Mouse (Mus musculus): ENCODE measurements around the gene Flywch1. TPM values are rescaled to one million over a fixed set of nuclear protein-coding genes. Genes with fewer than 3 reads are reported as not detected.

Gene Flywch1
- total RNA-seq (2021): 100 to 1,000 TPM; 459 to 507 TPM
- long read RNA-seq, experiment 1, transcript Flywch1-205 (3 exons, 729 nt): major isoform, 13 of 511 reads
- long read RNA-seq, experiment 1, transcript Flywch1-204 (7 exons, 2,943 nt): minor isoform, 7 of 511 reads
- long read RNA-seq, experiment 1, partial matches to known transcripts: 57 of 511 reads
- long read RNA-seq, experiment 1, other reads (novel, unspliced or antisense): 430 of 511 reads
- long read RNA-seq, experiment 2, transcript Flywch1-205 (3 exons, 729 nt): major isoform, 8 of 395 reads
- long read RNA-seq, experiment 2, transcript Flywch1-202 (7 exons, 2,443 nt): major isoform, 8 of 395 reads
- long read RNA-seq, experiment 2, transcript Flywch1-204 (7 exons, 2,943 nt): minor isoform, 6 of 395 reads
- long read RNA-seq, experiment 2, partial matches to known transcripts: 58 of 395 reads
- long read RNA-seq, experiment 2, other reads (novel, unspliced or antisense): 315 of 395 reads

DNA sequence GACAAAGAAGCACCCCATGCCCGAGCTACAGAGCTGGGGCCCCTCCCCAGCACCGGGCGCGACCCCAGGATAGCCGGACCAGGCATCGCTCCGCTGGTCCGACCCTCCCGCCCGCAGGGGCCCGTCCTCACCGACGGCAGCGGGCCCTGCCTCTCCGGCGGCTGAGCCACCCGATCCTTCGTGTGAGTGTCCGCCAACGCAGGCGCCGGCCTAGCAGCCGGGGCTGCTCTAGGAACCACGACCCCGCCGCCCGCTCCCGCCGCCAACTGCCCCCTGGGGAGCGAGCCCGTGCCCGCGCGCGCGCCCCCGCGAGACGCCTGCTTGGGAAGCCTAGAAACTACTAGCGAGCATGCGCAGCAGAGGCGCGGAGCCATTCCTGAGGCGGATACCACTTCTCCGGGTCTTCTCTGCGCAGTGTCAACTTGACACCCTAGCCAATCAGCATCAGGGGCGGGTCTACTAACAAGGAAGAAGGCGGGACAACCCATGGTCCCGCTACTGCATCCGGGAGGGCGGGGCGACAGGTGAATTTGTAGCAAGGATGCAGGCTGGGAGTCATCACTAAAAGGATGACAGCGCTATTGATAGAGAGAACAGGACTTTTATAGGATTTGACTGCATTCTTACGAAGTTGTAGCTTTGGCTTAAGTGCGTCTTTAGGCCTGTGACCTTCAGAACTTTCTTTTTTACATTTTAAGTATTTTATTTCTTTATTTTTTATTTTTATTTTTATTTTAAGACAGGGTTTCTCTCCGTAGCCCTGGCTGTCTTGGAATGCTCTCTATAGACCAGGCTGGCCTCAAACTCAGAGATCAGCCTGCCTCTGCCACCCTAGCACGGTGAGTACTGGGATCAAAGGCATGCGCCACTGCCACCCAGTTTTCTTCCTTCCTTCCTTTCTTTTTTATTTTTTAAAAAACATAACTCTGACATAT lies at the start of gene Flywch1:
Gene Flywch1 (minus strand): TSS at position 319 of the 935 bp plus-strand sequence.
- peak; percentile 98 to 99 for DNase-seq (ENCODE audit: low spot score in 2 of 2)

DNA sequence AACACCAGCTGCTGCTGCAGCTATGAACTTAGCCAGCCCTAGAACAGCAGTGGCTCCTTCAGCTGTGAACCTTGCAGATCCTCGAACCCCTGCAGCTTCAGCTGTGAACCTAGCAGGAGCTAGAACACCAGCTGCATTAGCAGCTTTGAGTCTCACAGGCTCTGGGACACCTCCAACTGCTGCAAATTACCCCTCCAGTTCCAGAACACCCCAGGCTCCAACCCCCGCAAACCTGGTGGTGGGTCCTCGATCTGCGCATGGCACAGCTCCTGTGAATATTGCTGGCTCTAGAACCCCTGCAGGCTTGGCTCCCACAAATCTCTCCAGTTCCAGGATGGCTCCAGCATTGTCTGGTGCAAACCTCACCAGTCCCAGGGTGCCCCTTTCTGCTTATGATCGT lies 49.3 kb upstream of the Flywch1 start:
- no peak for DNase-seq (ENCODE audit: low spot score in 2 of 2)

DNA sequence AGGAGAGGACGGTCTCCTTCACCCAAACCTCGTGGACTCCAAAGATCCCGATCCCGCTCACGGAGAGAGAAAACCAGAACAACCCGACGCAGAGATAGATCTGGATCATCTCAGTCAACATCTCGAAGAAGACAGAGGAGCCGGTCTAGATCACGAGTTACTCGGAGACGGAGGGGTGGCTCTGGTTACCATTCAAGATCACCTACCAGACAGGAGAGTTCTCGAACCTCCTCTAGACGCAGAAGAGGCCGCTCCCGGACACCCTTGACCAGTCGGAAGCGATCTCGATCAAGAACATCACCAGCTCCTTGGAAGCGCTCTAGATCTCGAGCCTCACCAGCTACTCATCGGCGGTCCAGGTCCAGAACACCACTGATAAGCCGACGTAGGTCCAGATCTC lies 47.8 kb upstream of the Flywch1 start:
- no peak for DNase-seq (ENCODE audit: low spot score in 2 of 2)

DNA sequence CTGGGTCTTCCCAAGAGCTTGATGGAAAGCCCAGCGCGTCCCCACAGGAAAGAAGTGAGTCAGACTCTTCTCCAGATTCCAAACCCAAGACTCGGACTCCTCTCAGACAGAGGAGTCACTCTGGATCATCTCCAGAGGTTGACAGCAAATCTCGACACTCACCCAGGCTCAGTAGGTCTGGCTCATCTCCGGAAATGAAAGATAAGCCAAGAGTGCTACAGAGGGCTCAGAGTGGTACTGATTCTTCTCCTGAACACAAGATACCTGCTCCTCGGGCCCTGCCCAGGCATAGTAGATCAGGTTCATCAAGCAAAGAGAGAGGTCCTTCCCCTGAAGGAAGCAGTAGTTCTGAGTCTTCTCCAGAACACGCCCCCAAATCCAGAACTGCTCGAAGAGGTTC lies 47.2 kb upstream of the Flywch1 start:
- DNase-seq (ENCODE audit: low spot score in 2 of 2): no peak

DNA sequence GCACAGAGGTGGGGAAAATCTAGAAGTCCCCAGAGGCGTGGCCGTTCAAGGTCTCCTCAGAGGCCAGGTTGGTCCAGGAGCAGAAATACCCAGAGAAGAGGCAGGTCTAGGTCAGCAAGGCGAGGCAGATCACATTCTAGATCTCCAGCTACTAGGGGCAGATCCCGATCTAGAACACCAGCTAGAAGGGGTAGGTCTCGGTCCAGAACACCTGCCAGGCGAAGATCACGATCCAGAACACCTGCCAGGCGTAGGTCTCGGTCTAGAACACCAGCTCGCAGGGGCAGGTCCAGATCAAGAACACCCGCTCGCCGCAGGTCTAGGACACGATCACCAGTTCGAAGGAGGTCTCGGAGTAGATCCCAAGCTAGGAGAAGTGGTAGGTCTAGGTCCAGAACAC lies 44.2 kb upstream of the Flywch1 start:
- DNase-seq (ENCODE audit: low spot score in 2 of 2): no peak

DNA sequence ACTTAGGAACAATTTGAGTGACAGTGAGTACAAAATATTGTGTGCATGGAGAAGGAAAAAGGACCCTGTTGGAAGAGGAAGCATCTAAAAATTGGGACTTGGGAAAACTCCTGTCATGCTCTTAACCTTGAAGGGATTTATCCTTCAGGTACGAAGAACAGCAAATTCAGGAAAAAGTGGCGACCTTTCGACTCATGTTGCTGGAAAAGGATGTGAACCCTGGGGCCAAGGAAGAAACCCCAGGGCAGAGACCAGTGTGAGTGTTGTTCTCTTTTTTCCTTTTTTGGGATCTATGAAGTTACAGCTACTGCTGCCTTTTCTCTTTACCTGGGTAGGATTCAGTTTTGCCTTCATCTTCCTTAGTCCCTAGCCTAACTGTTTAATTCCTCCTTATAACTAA lies 36.5 kb upstream of the Flywch1 start:
- DNase-seq (ENCODE audit: low spot score in 2 of 2): no peak

DNA sequence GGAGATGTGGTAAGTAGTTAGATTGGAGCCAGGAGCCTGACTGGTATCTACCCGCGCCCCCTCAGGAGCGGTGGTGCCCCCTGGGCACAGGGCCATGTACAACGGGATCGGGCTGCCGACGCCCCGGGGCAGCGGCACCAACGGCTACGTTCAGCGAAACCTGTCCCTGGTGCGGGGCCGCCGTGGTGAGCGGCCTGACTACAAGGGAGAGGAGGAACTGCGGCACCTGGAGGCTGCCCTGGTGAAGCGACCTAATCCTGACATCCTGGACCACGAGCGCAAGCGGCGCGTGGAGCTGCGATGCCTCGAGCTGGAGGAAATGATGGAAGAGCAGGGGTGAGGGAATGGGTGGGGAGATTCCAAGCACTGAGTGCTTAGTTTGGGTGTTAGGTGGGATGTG lies 35.5 kb upstream of the Flywch1 start:
- peak in 1 of 2 experiments; percentile 34 for DNase-seq (ENCODE audit: low spot score in 2 of 2)

DNA sequence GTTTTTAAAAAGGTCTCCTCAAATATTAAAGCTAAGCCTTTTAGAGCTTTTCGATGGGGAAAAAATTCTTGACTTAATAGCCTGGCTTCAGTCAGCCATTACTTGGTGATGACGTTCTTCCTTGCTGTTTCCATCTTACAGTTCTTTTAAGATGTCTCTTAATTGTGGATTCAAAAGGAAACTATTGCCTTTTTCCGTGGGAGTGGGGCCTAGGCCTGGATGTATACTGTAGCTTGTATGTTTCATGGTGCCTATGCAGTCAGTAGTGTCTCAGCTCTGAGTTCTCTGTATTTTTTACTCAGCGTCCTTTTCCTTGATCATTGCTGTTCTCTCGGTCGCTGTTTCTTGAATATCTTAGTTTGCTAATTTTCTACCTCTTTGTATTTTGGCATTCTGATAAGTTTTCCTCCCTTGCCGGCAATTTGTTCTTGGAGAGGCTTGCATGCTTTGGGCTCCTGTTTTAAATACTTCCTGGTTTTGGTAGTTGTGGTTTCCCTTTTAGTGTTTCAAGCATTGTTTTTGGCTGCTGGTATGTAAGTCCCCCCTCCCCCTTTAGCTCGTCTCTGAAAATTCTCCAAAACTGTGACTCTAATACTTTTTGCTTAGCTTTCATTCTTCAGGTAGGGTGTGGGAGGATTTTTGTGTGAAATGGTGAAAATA lies 33.2 kb upstream of the Flywch1 start:
- DNase-seq (ENCODE audit: low spot score in 2 of 2): no peak

DNA sequence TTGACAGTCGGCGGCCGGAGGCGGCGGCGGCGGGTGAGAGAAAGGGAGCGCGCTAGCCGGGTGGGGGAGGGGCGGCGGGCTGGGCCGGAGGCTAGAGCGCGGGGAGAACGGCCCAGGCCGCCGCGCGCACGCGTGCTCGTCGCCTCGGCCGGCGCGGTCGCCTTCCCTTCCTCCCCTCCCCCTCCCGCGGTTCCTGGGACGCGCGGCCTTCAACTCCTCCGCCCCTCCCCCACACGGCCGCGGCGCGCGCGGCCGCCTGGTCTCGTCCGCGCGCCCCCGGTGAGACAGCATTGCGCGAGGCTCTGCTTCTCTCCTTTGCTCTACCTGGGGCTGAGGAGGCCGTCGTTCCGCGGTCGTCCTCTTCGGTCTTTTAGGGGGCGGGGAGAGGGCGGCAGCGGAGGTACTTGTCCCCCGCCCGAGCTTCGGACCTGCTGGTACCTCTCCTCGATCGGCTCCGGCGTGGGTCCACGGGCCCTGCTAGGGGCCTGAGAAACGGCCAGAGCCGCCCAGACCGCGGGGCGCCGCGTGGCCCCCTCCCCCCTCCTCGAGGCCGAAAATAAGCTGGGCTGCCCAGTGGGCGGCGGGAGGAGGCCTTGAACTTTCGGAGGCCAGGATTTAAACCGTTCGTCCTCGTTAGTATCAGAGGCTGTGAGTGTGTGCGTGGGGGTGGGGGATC lies 32.1 kb upstream of the Flywch1 start:
- peak; percentile 68 to 71 for DNase-seq (ENCODE audit: low spot score in 2 of 2)

DNA sequence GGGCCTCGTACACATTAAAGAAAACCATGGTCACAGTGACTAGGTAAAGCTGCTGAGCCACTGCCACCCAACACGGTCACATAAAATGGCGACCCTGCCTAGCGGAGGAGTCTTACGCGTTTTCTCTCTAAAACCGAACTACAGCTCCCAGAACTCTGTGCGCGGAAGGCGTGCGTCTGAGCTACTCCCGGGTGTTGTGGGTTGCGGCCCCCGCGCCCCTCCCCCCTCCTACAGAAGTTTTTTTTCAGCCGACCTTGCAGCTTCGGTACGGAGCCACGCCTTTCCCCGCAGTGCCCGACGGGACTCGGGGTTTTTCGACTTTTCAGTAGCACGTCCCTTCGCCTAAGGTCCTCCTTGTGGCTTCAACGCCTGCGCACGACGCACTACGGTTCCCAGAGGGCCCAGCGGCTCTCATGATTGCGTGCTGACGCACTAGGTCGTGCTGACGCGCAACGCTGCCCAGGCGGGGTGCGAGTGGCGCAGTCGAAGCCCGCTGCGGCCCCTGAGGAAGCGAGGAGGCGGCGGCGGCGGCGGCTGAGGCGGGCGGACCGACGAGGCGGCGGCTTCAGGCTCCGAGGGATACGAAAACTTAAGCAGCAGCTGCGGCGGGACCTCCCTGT lies 31.5 kb upstream of the Flywch1 start:
- peak; percentile 98 to 99 for DNase-seq (ENCODE audit: low spot score in 2 of 2)

DNA sequence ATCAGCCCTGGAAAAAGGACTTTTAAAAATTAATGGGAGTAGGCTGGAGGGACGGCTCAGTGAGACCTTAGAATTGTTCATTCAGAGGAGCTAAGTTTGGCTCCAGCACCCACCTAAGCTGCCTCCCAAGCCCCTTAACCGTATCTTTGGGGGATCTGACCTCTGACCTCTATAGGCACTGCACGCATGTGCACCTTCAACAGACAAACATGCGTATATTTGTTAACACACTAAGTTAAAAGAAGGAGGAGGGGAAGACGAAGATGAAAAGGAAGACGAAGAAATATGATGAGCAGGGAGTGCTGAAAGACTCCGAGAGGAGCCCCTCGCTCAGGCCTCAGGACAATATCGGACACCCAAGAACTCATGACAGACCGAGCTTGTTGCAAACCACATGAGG lies 30.2 kb upstream of the Flywch1 start:
- no peak for DNase-seq (ENCODE audit: low spot score in 2 of 2)

DNA sequence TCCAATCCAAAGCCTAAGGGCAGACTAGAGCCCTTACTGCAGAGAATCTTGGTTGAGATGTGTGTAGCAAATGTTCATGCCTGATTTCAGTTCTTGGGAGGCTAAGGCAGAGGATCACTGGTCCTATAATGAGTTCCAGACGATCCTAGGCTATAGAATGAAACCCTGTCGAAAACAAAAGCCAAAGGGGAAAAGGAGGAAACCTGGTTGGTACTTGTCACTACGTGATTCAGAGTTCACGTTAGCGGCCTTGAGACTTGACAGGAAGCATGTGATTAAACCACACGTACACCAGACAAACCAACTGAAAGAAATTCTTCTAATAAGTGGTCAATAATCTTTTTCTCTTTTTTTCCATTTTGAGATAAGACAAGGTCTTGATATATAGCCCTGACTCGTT lies 25.9 kb upstream of the Flywch1 start:
- no peak for DNase-seq (ENCODE audit: low spot score in 2 of 2)

DNA sequence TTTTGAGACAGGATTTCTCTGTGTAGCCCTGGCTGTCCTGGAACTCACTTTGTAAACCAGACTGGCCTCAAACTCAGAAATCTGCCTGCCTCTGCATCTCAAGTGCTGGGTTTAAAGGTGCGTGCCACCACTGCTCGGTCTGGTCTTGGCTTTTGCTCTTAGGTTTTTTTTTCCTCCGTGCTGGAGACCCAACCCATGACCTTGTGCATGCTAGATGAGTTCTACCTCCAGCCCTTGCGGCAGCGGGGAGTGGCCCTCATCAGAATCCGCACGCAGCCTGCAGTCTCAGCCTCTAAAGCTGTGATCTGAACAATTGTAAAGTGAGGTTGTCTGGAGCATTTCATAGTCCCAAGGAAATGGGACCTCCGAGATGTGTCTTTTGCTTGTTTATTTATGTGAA lies 23.9 kb upstream of the Flywch1 start:
- no peak for DNase-seq (ENCODE audit: low spot score in 2 of 2)

DNA sequence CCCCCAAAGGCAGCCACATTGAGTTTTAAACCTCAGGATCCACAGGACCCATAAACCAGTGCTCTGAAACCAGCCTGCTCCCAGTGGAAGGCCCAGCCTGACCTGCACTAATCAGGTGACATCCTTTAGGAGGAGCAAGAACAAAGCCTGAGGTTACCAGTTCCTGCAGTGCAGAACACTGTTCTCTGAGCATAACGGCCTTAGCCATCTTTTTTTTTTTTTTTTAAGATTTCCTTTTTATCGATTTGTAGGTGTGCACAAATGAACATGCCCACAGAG lies 19.6 kb upstream of the Flywch1 start:
- peak in 1 of 2 experiments; percentile 25 for DNase-seq (ENCODE audit: low spot score in 2 of 2)

DNA sequence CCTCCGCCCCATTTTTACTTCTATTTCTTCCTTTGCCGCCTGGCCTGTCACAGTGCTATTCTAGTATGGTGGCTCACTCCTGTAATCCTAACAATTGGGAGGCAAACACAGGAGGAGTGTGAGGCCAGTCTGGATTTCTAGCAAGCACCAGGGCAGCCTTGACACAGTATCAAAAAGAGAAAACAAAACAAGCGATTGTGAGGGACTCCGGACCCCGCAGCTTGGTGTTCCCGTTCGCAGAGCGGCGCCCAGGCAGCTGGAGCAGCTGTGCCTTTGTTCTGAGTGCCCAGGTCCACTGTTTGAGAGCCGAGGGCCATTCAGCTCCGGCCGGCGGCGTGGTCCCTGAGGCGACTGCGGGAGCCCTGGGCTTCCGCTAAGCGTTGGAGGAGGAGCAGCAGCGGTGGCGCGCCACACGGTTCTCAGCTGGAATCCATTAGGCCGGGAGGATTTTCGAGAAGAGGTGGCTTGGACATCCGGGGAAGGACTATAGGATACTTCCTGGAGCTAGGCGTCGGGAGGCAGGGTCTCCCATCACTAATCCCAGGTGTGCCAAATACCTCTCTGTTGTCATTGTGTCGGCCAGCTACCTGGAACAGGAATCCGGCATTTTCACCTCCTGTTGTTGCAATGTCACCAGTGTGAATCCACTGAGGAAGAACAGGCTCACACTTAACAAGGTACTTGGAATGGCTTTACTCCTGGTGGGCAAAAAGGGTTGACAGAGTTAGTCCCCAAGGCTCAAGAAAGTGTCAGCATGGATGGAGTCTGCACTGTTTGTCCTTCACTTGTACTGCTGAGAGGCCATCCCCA lies 19.1 kb upstream of the Flywch1 start, which contains the start of gene Srrm2:
Gene Srrm2 (plus strand): TSS at position 264 of the 810 bp plus-strand sequence.
- peak; percentile 53 to 59 for DNase-seq (ENCODE audit: low spot score in 2 of 2)

DNA sequence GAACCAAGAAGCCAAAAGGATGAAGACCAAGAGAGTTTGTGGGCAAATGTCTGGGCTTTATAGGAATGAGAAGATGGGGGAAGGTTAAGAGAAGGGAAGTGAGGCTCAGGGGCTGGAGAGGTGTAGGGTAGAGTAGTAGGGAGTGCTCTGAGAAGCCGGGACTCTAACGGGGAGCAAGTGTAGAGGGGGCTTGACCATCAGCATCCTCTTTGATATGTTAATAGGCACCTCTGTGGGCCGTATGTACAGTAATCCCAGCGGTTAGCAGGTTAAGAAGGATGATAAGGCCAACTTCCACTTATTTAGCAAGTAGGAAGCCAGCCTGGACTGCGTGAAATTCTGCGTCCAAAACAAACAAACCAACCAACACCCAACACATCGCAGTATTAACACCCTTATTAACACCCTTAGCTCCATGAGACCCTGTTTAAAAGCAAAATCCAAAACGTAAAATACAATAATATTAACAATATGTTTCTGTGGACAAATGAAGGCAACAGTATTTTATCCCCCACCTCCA lies 18.4 kb upstream of the Flywch1 start:
- DNase-seq (ENCODE audit: low spot score in 2 of 2): no peak

DNA sequence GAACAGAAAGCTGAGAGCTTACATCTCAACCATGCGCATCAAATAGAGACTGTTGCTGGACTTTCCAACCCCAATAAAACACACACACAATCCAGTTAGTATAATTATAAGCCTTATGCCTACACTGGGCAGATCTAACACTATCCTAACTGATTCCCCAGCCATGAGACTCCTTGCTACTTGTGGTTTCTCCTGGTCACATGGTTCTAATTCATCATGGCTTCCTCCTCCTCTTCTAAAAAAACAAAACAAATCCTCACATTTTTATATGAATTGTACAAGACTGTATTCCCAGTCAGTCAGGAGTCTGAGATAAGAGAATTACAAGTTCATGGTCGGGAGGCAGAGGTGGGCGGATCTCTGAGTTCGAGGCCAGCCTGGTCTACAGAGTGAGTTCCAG lies 17.6 kb upstream of the Flywch1 start:
- DNase-seq (ENCODE audit: low spot score in 2 of 2): no peak

DNA sequence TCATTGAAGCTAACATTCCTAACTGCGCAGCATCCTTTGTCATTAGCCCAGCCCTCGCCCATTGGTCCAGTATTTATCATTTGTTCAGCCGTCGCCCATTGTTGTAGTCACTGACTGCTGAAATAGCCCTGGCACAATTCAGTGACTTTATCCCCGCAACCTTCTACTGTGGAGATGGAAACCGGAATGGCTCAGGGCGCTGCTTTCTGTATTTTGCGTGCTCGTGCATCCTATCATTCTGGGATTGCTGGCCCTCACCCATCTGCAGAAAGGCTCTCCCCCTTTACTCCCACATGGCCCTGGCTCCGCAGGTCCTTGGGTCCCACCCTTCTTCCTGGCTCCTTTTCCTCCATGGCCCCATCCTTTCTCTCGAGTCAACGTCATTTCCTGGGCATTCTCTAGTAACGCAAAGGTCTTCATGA lies 15.1 kb upstream of the Flywch1 start:
- DNase-seq (ENCODE audit: low spot score in 2 of 2): peak; percentile 18 to 28
